Mouse (Mus musculus) spleen, embryonic (tissue): ENCODE data around the gene Pdlim5.

Experiments
- CTCF ChIA-PET: fragments of 350-600 bp; sonication (Branson Sonifier 250); formaldehyde crosslinking; loops from one replicate; lab custom pipeline; 2022; lab: Charles Lee

Pdlim5 gene

DNA sequence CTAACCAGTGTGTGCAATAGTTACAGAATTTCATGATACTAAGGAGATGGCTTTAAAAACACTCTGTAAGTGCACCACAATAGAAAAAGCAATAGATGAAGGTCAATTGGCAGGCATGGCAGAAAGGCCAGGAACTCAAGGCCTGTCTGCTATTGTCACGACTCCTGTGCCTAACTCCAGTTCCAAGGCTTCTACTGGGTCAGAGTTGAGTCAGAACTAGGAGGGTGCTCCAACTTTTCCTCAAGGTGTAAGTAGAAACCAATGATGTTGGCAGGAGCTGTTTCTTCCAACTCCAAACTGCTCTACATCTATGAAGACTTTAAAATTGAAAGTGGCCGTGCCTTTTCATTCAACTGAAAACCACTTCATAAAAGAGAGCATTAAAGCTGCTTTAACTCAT lies 54.8 kb downstream of the Pdlim5 start:
- CTCF ChIA-PET, result no interaction called here

DNA sequence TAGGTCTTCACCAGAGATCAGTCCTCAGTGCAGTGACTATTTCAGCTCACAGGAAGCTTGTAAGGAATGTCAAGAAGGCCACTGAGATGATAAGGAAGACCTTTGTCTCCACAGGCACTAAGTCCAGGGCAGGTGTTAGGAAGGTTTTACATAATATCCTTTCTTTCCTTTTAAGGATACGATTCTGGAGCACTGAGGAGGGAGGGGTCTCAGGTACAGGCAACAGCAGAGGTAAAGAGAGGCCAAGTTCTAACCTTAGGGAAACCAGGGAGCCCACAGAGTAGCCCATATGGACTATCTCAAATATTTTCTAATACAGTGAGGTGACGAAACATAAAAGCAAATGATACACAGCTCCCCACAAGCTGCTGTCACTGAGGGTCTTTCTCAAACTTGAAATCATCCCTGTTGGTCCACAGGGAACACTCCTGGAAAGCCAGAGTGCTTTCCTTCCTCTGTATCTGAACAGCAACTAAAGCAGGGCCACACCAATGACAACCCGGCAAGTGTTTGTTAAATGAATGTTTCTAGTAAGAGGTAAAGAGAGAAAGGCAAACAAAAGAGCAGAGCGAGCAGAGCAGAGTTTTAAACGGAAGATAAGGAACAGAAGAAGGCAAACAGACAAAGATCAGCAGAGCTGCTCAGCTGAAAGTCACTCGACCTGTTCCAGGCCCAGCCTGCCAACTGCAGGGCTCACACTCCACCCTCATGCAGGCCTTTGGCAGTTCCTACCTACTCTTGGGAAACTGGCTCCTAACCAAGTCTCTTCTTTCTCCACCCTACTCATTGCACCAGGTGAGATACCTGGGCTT lies 55.9 kb downstream of the Pdlim5 start:
- CTCF ChIA-PET, result no interaction called here

DNA sequence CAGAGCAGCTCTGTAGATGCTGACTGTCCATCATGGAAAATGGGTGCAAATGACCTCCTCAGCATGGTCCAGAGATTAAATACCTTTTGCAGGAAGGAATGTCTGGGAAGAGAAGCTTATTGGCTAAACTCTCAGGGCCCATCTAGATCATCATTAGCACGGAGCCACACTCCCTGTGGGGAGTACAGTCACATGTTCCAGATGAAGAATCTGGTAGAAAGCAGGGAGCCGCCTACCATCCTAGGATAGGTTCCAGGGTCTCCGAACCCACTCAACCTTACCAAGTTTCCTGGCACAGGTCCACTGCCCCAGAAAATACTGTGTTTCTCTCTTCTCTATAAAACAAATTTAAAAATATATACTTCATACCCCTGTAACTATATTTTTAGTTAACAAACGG lies 57.4 kb downstream of the Pdlim5 start:
- CTCF ChIA-PET, result no interaction called here

DNA sequence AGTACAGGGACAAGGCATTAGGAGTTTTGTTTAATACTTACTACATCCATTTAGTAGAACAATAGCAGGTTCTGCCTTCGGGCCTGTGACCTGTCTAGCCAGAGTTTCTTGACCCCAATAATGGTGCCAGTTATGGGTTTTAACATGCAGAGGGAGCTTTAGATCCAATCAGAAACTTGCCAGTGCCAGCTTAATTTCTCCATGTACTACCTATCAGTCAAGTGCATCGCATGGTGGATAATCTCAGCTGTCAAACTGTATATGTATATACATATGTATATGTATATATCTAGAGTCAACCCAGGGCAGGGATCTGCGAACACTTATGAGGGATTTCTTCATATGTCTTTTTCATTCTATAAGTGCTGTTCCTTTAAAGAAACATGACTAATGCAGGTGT lies 61.0 kb downstream of the Pdlim5 start:
- CTCF ChIA-PET, result no interaction called here

DNA sequence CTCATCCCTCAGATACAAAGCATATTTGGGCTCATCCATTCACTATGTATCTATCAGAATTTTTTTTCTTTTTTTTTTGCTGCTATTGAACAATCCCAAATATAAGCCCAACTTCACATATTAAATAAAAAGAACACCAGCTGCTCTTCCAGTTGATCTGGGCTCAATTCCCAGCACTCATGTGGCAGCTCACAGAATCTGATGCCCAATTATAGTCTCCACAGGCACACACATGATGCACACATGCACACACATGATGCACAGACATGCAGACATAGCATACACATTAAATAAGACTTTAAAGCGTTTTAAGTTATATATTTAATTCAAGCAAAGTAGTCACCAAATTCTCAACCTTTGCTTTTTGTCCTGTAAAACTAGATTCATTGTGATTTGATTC lies 62.0 kb downstream of the Pdlim5 start:
- CTCF ChIA-PET, result no interaction called here

DNA sequence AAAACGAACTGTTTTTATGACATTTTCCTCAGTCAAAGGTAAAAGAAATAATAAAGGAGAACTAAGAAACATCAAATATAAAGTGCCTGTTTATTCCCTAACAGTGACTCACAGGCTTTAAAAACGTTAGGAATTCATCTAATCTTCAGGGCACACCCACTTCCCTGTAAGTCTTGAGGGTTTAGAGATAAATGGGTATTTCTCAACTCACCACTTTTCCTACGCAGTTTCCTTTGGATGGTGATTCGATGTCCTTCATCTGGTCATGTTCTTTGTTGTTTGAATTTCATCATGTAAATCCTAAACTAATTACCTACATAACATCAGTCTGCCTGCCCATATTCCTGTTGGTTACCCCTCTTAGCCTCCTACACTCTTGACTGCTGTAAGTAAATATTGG lies 62.8 kb downstream of the Pdlim5 start:
- CTCF ChIA-PET, result no interaction called here

DNA sequence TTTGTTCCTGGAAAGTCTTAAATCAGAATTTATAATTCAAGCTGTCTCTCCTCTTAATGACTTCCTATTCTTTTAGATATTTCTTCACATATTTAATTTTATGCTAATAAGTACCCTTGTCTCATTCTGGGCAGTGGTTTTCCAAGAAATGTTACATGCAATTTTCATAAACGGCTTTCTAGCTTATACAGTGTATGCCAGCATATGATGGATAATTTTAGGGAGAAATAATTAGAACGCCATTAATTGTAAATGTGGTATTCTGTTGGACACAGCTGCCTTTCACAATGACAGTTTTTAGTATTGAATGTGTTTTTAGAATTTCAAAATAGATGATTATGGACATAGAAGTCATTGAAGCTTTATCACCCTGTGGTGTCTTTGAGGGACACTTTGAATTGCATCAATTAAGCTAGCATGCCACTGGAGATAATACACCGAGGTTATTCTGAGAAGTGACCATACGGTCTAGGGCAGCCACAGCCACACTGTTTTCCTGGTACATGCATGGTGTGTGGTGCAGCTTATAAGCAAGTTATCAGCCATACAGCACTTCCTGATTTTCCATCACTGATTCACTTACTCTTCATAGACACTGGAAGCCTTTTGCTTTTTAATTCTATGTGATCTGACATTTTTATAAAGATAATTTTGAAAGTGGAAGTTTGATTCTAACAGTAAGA lies 63.5 kb downstream of the Pdlim5 start:
- CTCF ChIA-PET, result no interaction called here

DNA sequence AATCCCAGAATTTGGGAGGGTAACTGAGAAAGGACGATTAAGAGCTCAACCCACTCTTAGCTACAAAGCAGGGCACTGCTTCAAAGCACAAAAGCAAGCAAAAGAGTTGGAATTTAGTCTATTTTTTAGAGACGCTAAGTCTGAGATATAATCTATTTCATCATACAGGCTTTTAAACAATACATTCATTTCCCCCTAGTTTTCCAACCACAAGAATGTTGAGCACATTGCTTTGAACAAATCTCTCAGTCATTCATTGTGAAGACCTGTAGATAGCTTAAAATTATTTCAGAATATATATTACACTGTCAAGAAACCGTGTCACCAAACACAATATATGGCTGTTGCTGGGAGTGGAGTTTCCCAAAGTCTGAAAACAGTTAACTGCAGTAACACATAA lies 65.1 kb downstream of the Pdlim5 start:
- CTCF ChIA-PET, result no interaction called here

DNA sequence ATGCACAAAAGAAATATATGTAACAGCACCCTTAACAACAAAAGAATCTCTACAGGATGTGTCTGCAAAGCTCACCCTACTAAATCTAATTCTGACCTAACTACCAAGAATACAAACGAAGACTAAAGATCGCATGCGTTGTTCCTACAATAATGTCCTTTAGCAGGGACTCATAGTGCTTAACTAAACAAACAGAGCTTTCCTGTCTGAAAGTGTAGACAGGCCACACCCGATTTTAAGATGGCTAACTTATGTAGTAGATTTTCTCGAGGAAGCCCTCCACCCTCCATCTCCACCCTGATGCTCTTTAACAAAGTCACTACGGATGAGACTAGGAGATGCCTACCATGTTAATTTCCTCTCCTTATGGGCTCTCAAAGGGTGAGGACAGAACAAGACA lies 71.9 kb downstream of the Pdlim5 start:
- CTCF ChIA-PET, result no interaction called here

DNA sequence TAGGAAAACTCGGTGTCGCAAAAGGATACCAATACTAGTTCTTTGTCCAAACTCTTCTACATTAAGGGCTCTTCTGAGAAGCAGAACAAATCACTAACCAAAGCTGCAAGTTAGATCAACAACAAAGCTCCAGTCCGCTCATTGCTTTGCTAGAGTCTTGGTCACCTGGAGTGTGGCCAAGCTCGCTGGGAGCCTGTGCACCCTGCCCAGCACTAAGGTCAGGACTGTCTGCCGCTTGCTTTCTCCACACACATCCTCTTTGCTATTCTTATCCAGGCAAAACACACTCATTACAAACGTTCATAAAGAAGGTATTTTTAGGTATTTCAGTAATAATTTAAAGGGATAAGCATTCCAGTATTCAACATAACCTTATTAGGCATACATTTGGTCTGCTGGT lies 73.6 kb downstream of the Pdlim5 start:
- CTCF ChIA-PET, result interaction anchor here (0.6 kb wide), 1 partner anchor 10 kb away, joined by 5 read pairs; no protein-coding TSS in a partner anchor

DNA sequence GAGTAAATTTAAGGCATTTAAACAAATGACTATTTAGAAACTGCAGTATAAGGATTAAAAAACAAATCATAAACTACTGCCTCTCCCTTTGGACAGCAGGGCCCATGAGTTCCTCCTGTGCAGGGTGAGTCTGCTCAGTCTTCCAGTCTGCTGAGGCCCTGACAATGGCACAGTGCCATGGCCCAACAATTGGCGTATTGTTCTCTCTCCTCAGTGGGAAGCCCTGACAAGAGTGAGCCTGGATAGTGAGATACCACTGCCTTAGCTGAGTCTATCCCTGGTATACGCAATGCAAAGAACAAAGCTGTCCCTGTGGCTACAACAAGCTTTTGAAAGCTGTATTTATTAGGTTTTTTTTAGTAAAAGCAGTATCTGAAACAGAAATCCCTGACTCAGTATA lies 77.3 kb downstream of the Pdlim5 start:
- CTCF ChIA-PET, result no interaction called here

DNA sequence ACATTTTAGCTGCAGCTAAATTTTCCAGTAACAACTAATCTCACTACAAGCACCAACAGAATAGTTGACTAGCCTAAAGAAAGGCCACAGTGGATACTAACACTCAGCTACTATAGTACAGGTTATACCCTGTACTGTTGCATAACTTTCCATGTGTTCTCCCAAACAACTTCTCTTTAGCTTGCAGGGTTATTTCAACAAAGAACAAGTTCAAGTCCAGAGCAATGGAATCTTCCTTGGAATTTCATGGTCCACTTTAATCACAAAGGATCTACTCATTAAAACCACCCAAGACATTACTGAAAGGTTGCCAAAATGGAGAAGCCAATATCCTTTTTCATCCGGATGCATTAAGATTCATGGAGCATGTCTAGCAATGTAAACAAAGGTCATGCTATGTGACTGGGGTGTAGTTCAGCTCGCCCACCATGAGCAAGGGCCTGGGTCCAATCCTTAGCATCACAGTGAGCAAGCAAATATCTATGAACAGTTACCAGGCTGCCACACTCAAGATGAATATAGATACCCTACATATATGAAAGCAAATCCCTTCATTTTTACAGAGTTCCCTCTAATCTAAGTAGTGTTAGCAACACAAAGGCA lies 79.3 kb downstream of the Pdlim5 start:
- CTCF ChIA-PET, result no interaction called here

DNA sequence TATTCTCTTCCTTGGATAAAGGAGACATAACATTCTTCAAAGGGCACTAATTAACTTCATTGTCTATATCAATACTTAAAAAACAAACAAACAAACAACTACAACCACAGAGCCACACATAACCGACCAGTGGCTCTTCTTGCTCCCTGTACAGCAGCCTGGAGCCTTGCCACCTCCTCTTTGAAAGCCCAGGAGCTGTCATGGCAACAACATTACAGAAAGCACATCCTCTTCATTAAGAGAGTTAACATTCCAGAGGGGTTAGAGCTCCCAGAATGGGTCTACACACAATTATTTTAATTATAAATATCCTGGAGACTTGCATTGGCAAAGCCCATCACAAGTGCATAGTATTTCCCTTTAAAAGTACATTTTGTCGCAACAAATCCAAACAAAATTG lies 84.4 kb downstream of the Pdlim5 start:
- CTCF ChIA-PET, result interaction anchor here (0.6 kb wide), 1 partner anchor 184 kb away, joined by 5 read pairs; no protein-coding TSS in a partner anchor

DNA sequence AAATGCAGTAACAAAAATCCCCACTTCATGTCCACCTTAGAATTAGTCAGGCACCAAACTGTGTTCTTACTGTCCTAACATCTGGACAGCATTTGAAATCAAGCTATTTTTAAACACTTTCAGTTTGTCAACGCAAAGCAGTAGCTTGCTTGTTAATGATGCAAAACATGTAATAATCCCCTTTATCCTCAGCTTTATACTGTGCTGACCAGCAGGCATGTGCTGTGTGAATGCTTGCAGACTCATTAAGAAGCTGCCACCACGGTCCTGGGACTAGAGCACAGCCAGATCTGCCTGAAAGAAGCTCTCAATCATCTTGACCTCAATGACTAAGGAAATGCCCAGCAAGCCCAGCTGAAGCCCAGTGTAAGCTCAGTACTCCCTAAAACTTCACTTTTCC lies 85.0 kb downstream of the Pdlim5 start:
- CTCF ChIA-PET, result no interaction called here

DNA sequence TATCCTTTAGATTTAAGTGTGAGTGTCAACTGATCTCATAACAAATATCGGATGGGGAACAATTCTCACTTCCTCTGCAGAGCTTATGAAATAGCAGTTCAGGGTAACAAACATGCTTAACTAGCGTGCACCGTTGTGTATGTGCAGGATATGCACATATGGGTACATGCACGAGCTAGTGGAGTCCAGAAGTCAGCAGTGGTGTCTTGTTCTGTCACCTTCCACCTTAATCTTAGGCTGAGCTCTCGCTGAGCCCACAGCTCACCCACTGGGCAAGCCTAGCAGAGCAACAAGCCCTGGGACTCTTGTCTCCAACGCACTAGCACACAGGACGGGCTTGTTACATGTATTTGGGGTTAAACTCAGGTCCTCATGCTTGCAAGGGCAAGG lies 100.2 kb downstream of the Pdlim5 start:
- CTCF ChIA-PET, result interaction anchor here (1.4 kb wide), 1 partner anchor 148 kb away, joined by 7 read pairs; no protein-coding TSS in a partner anchor

DNA sequence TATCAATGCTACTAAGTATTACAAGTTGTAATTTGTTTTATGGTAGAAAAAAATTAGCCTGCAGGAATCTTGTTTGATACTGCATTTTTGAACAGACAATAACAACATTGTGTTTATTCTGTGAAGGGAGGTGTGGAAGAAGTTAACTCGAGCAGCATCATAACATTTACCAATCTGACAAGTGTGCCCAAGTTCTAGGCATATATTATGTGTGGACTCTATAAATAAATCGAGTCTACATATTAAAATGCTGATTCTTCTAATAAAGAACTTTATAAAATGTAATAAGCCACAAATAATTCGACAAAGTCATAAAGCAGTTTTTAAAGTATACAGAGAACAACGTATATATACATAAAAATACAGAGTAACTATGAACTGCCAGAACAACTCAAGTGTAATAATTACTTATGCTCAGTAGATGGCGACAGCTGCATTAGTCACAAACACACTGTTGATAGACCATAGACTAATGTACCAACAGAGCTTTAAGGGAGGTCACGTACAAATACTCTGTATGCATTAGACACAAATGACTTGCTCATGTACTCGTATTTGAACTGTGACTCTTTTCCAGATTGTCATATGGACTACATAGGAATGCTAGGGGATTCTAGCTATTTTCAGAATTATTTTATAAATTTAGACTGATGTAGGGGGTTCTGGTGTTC lies 100.7 kb downstream of the Pdlim5 start:
- CTCF ChIA-PET, result interaction anchor here (1.4 kb wide), 1 partner anchor 148 kb away, joined by 7 read pairs; no protein-coding TSS in a partner anchor

DNA sequence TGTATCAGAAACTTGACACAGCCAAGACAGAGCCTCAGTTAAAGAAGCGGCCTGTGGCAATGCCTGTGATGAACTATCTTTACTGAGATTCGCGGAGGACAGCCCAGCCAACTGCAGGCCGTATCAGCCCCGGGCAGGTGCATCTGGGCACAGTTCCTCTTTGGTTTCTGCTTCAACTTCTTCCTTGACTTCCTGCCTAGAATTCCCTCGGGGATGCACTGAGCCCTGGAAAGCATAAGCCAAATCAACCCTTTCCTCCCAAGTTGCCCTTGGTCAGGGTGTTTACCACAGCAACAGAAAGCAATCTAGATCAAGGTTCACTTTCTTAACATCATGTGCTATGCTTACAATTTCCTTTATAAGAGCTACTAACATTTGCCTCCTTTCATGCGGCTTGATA lies 101.9 kb downstream of the Pdlim5 start:
- CTCF ChIA-PET, result interaction anchor here (1.4 kb wide), 1 partner anchor 149 kb away, joined by 7 read pairs; no protein-coding TSS in a partner anchor

DNA sequence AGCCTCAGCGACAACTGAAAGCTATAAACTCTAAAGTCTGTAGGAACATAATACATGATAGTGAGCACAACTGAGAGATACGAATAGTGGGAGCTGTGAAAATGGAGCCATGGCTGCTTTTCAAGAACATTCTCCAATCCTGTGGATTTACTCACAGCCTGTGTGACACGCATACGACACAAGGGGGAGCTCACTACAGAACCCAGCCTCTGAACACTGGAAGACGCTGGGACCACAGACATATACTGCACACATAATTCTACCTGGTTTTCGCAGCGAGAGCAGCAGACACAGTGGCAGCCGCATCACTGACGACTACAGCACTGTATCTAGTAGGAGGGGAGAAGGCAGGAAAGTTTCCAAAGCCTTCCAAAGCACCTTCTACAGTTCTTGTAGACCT lies 112.8 kb downstream of the Pdlim5 start:
- CTCF ChIA-PET, result no interaction called here

DNA sequence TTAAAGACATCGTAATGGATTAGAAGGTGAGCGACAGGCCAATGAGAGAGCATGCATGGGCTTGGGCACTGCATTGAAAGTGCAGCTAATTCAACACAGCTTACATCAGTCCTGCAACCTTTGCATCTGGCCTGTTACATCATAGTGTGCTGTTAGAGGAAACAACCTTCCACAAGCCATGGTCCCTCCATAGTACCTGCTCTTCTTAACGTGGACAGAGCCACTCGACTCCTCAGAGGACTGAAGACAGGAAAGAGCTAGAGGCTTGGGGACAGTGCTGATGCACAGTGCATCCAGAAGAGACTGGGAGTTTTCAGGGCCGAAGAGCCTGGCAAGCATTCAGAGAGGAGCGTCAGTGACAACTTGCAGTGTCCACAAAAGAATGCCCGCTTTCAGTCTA lies 113.8 kb downstream of the Pdlim5 start:
- CTCF ChIA-PET, result interaction anchor here (0.7 kb wide), 1 partner anchor 87 kb away, joined by 9 read pairs; no protein-coding TSS in a partner anchor

DNA sequence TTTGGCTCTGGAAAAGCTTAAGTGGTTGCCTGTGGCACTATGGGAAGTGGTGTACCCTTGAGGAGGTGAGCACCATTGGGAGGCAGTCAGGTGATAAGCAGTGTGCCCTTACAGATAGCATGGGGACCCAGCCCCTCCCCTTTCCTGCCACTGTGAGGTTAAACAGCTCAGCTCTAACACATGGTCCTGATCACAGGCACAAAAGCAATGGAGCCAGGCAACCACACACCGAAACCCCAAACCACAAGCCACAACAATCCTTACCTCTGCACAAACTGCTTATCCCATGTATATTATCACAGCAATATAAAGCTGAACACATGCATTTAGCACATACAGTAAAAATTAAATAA lies 114.4 kb downstream of the Pdlim5 start:
- CTCF ChIA-PET, result interaction anchor here (0.6 kb wide), 1 partner anchor 1381 kb away, joined by 5 read pairs; no protein-coding TSS in a partner anchor

DNA sequence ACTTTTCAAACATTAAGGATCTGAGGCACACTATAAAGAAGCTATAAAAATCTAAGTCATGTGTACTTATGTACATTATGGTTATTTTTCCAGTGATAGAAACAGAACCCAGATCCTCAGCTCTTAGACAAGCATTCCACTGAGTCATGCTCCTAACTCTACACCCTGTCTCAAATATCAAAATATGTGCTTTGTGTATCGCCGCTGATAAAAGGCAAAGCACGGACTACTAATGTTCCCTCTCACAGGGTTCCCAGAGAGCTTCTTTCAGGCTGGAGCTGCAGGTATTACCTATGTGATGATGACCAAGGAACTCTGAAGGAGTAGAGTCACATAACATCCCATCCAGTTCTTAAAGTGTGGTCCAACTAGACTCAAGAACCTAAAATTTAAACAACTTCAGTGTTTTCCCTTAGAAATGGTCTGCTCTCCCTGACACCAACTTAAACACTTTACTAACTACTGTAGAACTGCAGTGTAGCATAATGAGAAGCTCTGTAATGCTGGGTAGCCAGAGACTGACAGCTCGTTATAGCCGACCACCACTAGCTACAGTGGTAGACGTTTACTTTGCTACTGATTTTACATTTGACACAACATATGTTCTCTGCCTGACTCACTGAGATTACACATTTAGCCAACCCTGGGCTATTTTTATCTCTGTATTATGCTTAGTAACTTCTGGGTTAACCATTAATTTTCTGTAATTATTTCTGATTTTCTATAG lies 115.0 kb downstream of the Pdlim5 start:
- CTCF ChIA-PET, result interaction anchor here (0.6 kb wide), 1 partner anchor 1381 kb away, joined by 5 read pairs; no protein-coding TSS in a partner anchor
